Mouse (Mus musculus): ENCODE results near the gene Itprid1.
A peak's percentile ranks its signal among the peaks of the same experiment; 100 is the strongest.

Gene Itprid1

DNA sequence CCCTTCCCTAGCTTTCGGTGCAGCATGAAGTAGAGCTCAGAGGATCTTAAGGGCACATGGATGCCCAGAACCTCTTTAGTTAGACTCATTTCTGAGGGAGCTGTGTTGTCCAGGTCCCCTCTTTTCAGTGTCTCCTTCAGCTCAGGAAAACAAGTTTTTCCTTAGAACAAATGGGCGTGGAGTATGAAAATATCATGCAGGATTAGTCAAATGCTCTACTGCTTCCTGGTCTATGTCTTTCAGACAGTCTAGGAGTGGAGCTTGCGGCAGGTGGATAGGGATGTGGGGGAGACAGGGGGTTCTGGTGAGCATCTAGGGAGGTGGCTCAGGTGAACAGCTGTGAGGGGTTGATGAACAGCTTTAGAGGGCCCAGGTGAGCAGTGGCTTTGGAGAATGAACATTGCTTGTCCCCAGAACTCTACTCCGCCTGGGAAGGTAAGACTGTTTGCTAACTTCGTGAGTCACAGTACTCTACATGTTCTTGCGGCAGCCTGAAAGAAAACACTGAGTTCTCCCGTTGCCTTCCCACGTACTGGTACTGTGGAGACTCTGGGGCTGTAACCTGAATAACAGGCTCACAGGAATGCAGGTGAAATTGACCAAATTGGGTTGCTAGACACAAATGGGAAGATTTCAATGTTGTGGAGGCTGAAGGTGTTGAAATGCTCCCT lies at the start of gene Itprid1:
Gene Itprid1, plus strand, starts transcription at position 246 of the 671 bp plus-strand sequence.
- DNase-seq (ENCODE audit: low read depth, low spot score), result no peak

DNA sequence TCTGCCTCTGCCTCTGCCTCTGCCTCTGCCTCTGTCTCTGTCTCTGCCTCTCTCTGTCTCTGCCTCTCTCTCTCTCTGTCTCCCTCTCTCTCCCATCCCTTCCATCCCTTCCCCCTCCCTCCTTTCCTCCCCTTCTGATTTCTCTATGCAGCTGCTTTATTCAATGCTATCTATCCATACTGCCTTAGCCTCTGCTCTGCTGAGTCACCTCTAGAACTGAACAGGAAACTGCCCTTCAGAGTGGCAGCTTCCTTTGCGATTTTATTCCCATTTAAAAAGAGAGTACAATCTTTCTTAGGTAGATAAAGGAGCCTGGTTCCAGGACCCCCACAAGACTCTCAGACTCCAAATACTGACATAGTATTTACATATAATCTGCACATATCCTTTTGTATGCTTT lies 47.1 kb upstream of the Itprid1 start:
- DNase-seq (ENCODE audit: low read depth, low spot score), result no peak

DNA sequence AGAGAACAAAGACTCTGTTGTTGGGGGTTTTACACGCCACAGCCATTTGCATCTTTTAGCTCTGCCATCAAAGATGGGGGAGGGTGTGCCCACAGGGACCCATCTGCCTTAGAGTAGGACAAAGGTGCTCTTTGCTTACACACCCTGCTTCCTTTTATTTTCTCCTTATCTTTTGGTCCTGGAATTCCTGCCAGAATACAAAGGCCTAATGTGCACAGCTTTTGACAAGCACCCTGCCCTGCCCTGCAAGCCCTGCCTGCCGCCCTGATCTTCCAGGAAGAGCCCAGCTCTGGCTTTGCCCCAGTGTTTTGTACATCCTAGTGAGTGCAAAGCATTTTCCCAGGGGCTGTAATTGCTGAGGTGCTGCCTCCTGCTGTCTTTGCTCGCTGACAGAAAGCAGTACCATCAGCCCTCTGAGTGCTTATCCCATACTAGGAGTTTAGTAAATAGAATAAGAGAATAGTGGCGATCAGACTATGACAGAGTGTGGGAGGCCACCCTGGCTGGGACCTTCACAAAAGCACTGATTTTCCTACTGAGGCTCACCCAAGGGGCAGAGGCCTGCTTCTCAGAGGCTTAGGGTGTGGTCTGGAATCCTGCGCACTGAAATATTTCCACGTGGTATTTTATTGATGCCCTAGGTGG lies 44.7 kb upstream of the Itprid1 start:
- DNase-seq (ENCODE audit: low read depth, low spot score), result no peak

GRCm38 (mm10) chr6:55792536-55792935 lies 44.2 kb upstream of the Itprid1 start:
- DNase-seq (ENCODE audit: low read depth, low spot score), result peak; percentile 89

DNA sequence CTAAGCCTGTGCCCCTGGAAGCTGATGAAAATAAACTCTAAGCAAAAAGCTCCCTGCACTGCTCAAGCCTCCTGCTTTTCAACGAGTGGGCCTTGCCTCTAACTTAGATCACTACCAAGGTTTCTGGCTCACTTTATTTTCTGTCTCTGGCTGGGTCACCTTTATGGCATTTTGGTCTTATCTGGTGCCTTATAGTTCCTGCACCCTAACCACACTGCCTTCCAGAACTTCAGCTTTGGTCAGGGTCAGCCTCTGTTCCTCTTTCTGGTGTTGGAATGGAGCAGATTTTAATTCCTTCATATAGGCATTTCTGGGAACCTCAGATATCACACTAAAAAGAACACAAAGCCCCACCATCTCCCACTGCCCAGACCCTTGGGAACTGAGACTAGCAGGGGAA lies 34.0 kb upstream of the Itprid1 start:
- no peak for DNase-seq (ENCODE audit: low read depth, low spot score)

GRCm38 (mm10) chr6:55803357-55803756 lies 33.3 kb upstream of the Itprid1 start:
- DNase-seq (ENCODE audit: low read depth, low spot score), result no peak

DNA sequence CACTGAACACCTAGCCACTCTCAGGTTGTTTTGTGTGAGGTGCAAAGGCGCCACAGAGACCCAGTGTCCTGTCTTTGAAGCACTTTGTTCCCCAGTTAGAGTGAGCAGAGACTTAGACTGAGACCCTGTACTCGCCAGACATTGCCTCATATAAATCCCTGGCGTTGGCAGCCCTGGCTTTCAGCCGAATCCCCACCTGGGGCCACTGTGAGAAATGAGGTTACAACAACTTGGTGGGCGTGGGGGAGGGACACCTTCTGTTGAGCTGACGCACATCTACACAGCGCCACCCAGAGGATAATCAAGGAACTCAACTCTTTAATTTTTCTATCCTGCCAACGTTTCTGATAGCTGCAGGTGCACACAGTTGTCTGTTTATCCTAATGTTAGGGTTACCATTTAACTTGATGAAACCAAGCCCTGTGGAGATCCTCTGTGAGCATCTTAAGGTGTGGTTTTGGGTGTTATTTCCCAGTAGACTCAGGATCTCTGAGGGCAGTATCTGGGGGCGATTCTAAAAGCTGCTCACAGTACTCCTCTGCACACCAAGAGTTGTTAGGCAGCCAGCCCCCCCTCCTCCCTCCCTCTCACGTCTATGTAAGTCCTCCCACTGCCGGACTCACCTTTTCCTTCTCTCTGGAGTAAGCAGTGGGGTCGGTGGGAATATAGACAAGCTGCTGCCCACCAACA lies 32.6 kb upstream of the Itprid1 start:
- no peak for DNase-seq (ENCODE audit: low read depth, low spot score)

DNA sequence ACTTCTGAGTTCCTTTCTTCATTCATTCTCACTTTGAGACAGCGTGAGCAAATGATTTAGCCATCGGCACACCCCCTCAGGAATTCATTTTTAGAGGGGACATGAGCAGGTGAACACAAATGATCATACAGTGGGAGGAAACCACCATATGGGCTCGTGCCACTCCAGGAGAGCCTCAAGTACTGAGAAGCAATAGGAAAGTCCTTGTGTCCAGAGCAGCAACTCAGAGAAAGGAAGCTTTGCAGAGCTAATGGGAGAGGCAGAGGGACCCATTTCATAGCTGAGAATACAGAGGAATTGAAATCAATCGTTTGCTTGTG lies 32.1 kb upstream of the Itprid1 start:
- DNase-seq (ENCODE audit: low read depth, low spot score), result no peak

- DNase-seq (ENCODE audit: low read depth, low spot score), result no peak
These were observed 31.2 kb upstream of the Itprid1 start for GRCm38 (mm10) chr6:55805291-55806137.

DNA sequence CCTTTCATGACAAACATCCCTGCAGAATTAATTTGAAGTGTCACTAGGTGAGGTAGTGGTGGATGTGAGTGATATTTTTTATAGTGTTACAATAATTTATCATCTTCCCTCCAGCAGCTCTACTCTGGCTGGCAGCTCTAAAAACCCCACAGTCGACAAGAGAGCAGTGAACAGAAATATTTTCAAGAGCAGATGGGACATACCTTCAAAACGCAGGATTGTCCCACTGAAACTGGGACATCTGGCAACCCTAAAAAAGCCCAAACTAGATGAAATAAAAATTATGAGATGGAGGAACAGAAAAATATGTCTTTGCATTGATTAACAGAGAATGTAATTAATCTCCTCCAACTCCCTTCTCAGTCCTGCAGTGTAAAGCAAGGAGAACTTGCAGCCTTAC lies 30.2 kb upstream of the Itprid1 start:
- no peak for DNase-seq (ENCODE audit: low read depth, low spot score)

- DNase-seq (ENCODE audit: low read depth, low spot score), result no peak
These were observed 28.0 kb upstream of the Itprid1 start for GRCm38 (mm10) chr6:55808692-55809091.

- peak; percentile 93 for DNase-seq (ENCODE audit: low read depth, low spot score)
These were observed 25.5 kb upstream of the Itprid1 start for GRCm38 (mm10) chr6:55811153-55811552.

DNA sequence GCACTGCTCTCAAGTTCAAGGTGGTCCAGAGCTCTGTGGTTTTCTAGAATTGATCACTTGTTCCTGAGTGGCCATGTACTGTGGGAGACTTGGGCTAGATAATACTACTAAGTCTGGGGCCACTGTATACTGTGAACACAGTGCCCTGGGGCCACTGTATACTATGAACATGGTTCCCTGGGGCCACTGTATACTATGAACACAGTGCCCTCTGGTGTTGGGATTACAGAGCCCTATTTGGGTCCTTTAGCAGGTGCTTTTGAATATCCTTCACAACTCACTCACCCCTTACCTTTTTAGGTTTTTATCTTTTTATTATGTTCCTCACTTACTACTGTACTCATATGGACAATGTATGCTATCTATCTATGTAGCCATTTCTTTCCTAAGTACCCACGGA lies 24.3 kb upstream of the Itprid1 start:
- no peak for DNase-seq (ENCODE audit: low read depth, low spot score)

- DNase-seq (ENCODE audit: low read depth, low spot score), result no peak
These were observed 22.3 kb upstream of the Itprid1 start for GRCm38 (mm10) chr6:55814184-55814926.

DNA sequence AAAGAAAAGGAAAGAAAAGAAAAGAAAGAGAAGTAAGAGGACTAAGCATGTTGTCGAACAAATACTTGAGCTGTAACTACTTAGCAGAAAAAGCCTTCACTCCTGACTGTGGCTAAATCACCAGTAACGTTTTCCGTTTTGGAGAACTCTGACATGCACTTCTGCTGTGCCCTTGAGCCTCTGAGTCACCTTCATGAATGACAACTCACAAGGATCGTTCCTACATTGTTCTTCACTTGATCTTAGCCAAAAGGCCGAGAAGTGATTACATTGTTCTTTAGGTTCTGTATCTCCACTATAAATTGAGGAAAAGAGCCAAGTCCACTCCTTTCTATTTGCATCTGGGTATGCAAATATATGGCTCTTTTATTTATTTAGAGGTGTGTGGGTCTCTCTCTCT lies 19.8 kb upstream of the Itprid1 start:
- no peak for DNase-seq (ENCODE audit: low read depth, low spot score)

DNA sequence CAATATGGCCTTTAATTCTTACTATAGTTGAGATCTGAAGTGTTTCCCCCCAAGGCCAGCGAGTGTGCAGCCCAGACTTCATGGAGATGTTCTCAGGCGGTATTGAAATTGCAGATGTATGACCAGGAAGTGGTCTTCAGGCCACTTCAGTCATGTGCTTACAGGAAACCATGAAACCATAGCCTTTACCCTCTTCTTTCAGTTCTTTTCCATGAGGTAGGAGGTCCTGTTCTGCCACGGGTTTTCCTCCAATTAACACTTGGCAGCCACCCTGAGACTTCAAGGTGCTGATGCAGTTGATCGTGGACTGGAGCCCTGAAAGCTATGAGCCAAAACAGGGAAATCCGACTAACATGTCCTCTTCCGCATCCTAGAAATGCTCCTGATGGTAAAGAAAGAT lies 7.0 kb upstream of the Itprid1 start:
- no peak for DNase-seq (ENCODE audit: low read depth, low spot score)

- no peak for DNase-seq (ENCODE audit: low read depth, low spot score)
These were observed 15.9 kb downstream of the Itprid1 start for GRCm38 (mm10) chr6:55852589-55852988.

- peak; percentile 65 for DNase-seq (ENCODE audit: low read depth, low spot score)
These were observed 19.4 kb downstream of the Itprid1 start for GRCm38 (mm10) chr6:55856085-55856484.

GRCm38 (mm10) chr6:55865206-55865605 lies 28.5 kb downstream of the Itprid1 start:
- no peak for DNase-seq (ENCODE audit: low read depth, low spot score)

DNA sequence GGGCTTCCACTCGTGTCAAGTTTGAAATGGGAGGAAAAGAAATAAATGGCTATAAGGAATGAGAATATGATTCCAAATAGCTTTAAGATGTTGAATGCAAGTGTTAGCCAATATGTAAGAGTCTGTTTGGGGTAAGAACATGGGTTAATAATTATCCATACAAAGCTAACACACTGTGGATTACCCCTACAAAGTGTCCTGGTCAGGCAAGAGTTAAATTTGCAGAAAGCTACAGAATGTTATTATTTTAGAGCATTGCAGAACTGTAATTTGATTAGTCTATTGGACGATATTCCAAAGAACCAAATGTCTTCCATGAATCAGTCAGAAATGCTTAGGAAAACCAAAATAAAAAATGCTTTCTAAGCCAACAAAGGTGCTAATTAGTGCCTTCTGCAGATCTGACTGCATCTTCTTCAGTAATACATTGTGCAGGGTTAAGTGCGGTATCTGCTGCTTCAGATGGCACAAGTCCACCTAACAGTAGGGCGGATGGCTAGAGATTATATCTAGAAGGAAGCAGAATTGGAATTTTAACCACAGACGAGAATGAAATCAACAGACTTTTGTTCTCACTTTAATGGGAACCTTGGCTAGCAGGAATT lies 42.8 kb downstream of the Itprid1 start:
- DNase-seq (ENCODE audit: low read depth, low spot score), result peak; percentile 42

DNA sequence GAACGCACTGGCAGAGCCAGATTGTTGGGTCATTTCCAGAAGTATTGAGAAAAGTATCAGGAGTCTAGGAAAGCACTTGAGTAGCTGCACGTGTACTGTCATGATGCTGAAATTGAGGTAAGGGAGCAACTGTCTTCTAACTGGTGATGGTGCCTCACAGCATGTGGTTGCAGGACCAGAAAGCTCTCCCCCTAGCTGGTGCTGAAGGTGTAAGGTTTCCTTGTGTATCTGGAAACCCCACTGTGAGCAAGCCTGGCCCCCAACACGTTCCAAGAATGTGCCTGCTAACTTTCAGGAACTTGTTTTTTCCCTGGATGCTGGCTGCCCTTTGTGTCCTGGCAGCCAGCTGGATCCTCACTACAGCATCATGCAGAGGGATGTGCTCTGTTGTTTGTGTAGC lies 44.2 kb downstream of the Itprid1 start:
- no peak for DNase-seq (ENCODE audit: low read depth, low spot score)
